Mouse (Mus musculus) stomach, postnatal 0 days (tissue): ENCODE measurements around the gene Fbxo10. TPM values are rescaled to one million over a fixed set of nuclear protein-coding genes. Genes with fewer than 3 reads are reported as not detected.
"Not testable (repeated sequence)": the region's sequence is repeated elsewhere in the genome, so short reads cannot be mapped to it uniquely, and the experiment has no call there.

Source experiments
- ATAC-seq: fragments of 200-750 bp; cut with Nextera tagmentation; 2 replicates; pipeline ENCODE4 v1.8.0; 2017; ENCODE audit not compliant: low FRiP score, low TSS enrichment
- DNase-seq: peaks from one replicate; pipeline ENCODE4 v3.0.0-alpha.2; 2016; ENCODE audit warnings: low spot score
- H3K27ac ChIP-seq: fragments of 300-500 bp; sonication (generic); replicated peaks from 2 replicates; pipeline ENCODE4 v1.5.1; 2014; ENCODE audit warnings: mild to moderate bottlenecking, control low read depth
- H3K27me3 ChIP-seq: fragments of 300-500 bp; sonication (generic); 2 replicates; pipeline ENCODE4 v1.6.1; 2014; ENCODE audit warnings: low read length; ENCODE audit not compliant: control insufficient read depth, insufficient read depth
- H3K36me3 ChIP-seq: fragments of 300-500 bp; sonication (generic); 2 replicates; pipeline ENCODE4 v1.6.1; 2014; ENCODE audit warnings: low read length, mixed read lengths; ENCODE audit not compliant: control insufficient read depth, insufficient read depth
- H3K4me1 ChIP-seq: fragments of 300-500 bp; sonication (generic); replicated peaks from 2 replicates; pipeline ENCODE4 v1.6.1; 2014; ENCODE audit warnings: antibody characterized with exemption; ENCODE audit not compliant: control insufficient read depth, insufficient read depth
- H3K4me2 ChIP-seq: fragments of 300-500 bp; sonication (generic); replicated peaks from 2 replicates; pipeline ENCODE4 v1.6.1; 2014; ENCODE audit warnings: low read depth, mild to moderate bottlenecking, control low read depth, moderate library complexity
- H3K4me3 ChIP-seq: fragments of 300-500 bp; sonication (generic); 2 replicates; pipeline ENCODE4 v1.5.1; 2014; ENCODE audit warnings: low read depth, low read length, control low read depth
- H3K9ac ChIP-seq: fragments of 300-500 bp; sonication (generic); 2 replicates; pipeline ENCODE4 v1.6.1; 2014; ENCODE audit warnings: mild to moderate bottlenecking, low read length, control low read depth, mixed read lengths
- H3K9me3 ChIP-seq: fragments of 300-500 bp; sonication (generic); 2 replicates; pipeline ENCODE4 v1.6.1; 2016; ENCODE audit warnings: low read length; ENCODE audit not compliant: control insufficient read depth
- CTCF ChIP-seq: IDR thresholded peaks from 2 replicates; pipeline ENCODE4 v1.5.1; 2016; ENCODE audit warnings: antibody characterized with exemption, low read depth, mild to moderate bottlenecking, moderate library complexity
- EP300 ChIP-seq: optimal IDR thresholded peaks from 2 replicates; pipeline ENCODE3; 2016; ENCODE audit warnings: antibody characterized with exemption
- WGBS: fragments of 180-500 bp; shearing (Covaris S2); extraction: QIAGEN DNeasy Blood & Tissue Kit; methylation state at CpG from one replicate; pipeline ENCODE4 v1.1.7; 2014; 5-methylcytosine and 5-hydroxymethylcytosine counted together
- polyA plus RNA-seq: library from polyadenylated mRNA; unstranded; fragments of >200 nt; fragmentation: Nextera tagmentation; extraction: Ambion mirVana; gene quantifications from 2 replicates; pipeline ENCODE4 v1.2.1, GENCODE M21; 2015

The Fbxo10 gene
- polyA plus RNA-seq, 1 experiment from 2014 or later = 4.1 TPM

GRCm38 (mm10) chr4:44998071-44998470, 86.3 kb downstream of the Fbxo10 start:
- TF ChIP-seq EP300 = no peak
- no peak for TF ChIP-seq CTCF
- no peaks in the 10 kb centered on the region for H3K27me3 ChIP-seq
- H3K4me3 ChIP-seq = no peak overlapping the region
- 0 out of 2 replicates have a peak, but pooled peaks cover 13% of the 10 kb centered on the region for H3K36me3 ChIP-seq
- no peaks in the 10 kb centered on the region; the same call in 1 of the 2 replicates for H3K4me1 ChIP-seq
- no peak for ATAC-seq
- no peak overlapping the region for H3K9ac ChIP-seq
- 62% methylated on average over 3 of the region's 3 CpGs for WGBS
- H3K9me3 ChIP-seq = no peaks in the 10 kb centered on the region
- DNase-seq = no peak
- no peak overlapping the region for H3K4me2 ChIP-seq
- H3K27ac ChIP-seq = no peak overlapping the region

GRCm38 (mm10) chr4:44994776-44995175, 89.6 kb downstream of the Fbxo10 start:
- H3K4me1 ChIP-seq = no peaks in the 10 kb centered on the region; the same call in 1 of the 2 replicates
- peaks cover 20% of the 10 kb centered on the region for H3K36me3 ChIP-seq
- H3K27ac ChIP-seq = no peak overlapping the region
- H3K4me3 ChIP-seq = no peak overlapping the region
- no peaks in the 10 kb centered on the region for H3K9me3 ChIP-seq
- H3K9ac ChIP-seq = no peak overlapping the region
- TF ChIP-seq EP300 (no peak), CTCF (no peak)
- DNase-seq (no peak), ATAC-seq (no peak)
- H3K27me3 ChIP-seq = no peaks in the 10 kb centered on the region
- no peak overlapping the region for H3K4me2 ChIP-seq
- WGBS = 76% methylated on average over 18 of the region's 18 CpGs

GRCm38 (mm10) chr4:44993847-44994246, 90.6 kb downstream of the Fbxo10 start:
- no peak overlapping the region for H3K4me3 ChIP-seq
- H3K4me1 ChIP-seq = no peaks in the 10 kb centered on the region; the same call in 1 of the 2 replicates
- ATAC-seq (no peak), DNase-seq (no peak)
- TF ChIP-seq CTCF (no peak), EP300 (no peak)
- no peak overlapping the region for H3K4me2 ChIP-seq
- H3K9me3 ChIP-seq = no peaks in the 10 kb centered on the region
- peaks cover 20% of the 10 kb centered on the region for H3K36me3 ChIP-seq
- 82% methylated on average over 9 of the region's 9 CpGs for WGBS
- H3K9ac ChIP-seq = no peak overlapping the region
- H3K27ac ChIP-seq = no peak overlapping the region
- no peaks in the 10 kb centered on the region for H3K27me3 ChIP-seq

GRCm38 (mm10) chr4:44993179-44993578, 91.2 kb downstream of the Fbxo10 start:
- peaks cover 20% of the 10 kb centered on the region for H3K36me3 ChIP-seq
- not testable (repeated sequence) for H3K4me3 ChIP-seq, H3K27me3 ChIP-seq, H3K27ac ChIP-seq, DNase-seq, H3K9me3 ChIP-seq, ATAC-seq, H3K4me2 ChIP-seq, H3K4me1 ChIP-seq, H3K9ac ChIP-seq
- 79% methylated on average over 14 of the region's 14 CpGs for WGBS

GRCm38 (mm10) chr4:44992330-44992729, 92.1 kb downstream of the Fbxo10 start:
- H3K4me2 ChIP-seq, H3K9me3 ChIP-seq, ATAC-seq, DNase-seq, H3K9ac ChIP-seq, H3K4me1 ChIP-seq, H3K27me3 ChIP-seq, H3K27ac ChIP-seq, H3K4me3 ChIP-seq: not testable (repeated sequence)
- WGBS = 92% methylated on average over 11 of the region's 11 CpGs
- H3K36me3 ChIP-seq = peaks cover 20% of the 10 kb centered on the region

- Histone ChIP-seq H3K4me3 (no peak overlapping the region), H3K9me3 (no peaks in the 10 kb centered on the region), H3K4me1 (no peaks in the 10 kb centered on the region), H3K9ac (no peak overlapping the region), H3K27ac (no peak overlapping the region), H3K27me3 (no peaks in the 10 kb centered on the region), H3K4me2 (no peak overlapping the region), H3K36me3 (peaks cover 20% of the 10 kb centered on the region)
- TF ChIP-seq CTCF = no peak
- no peak for TF ChIP-seq EP300
- over 99% methylated on average over 5 of the region's 5 CpGs for WGBS
- no peak for ATAC-seq
- no peak for DNase-seq
Observed at GRCm38 (mm10) chr4:44990560-44990959, 93.8 kb downstream of the Fbxo10 start.

Other genes starting within 250 kb of the Fbxo10 start
- gene Grhpr, start 103.2 kb downstream of the Fbxo10 start, polyA plus RNA-seq = 55.9 and 57.3 TPM in 2 replicates
- 9.0 and 9.7 TPM in 2 replicates for gene Zbtb5, start 72.2 kb downstream of the Fbxo10 start, polyA plus RNA-seq
- 18.3 and 19.9 TPM in 2 replicates for gene Polr1e, start 66.0 kb downstream of the Fbxo10 start, polyA plus RNA-seq
- 243 and 257 TPM in 2 replicates for gene Tomm5, start 23.5 kb upstream of the Fbxo10 start, polyA plus RNA-seq
- gene Frmpd1, start 100.3 kb upstream of the Fbxo10 start, polyA plus RNA-seq = 1.1 and 1.3 TPM in 2 replicates
- 10.7 and 10.9 TPM in 2 replicates for gene Trmt10b, start 212.5 kb upstream of the Fbxo10 start, polyA plus RNA-seq